Mouse (Mus musculus): ENCODE measurements around the gene Socs5.

GRCm38 (mm10) chr17:87063461-87063860, 44.0 kb upstream of the Socs5 start:
- TF ChIP-seq CTCF (IDR thresholded peaks at IDR 0.05; ENCODE audit: control insufficient read depth, insufficient read depth, low read length) (no peak), POLR2A (IDR thresholded peaks at IDR 0.05; ENCODE audit: borderline replicate concordance, control insufficient read depth, low read depth, low read length) (no peak)

Measured in bone marrow, adult 2 months (tissue).